Mouse (Mus musculus) bone marrow macrophage, adult 2 months (primary cell): ENCODE measurements around the gene Krt77.

ENCODE experiments used
- CTCF ChIP-seq: IDR thresholded peaks from 2 replicates; pipeline ENCODE4 v1.5.1; 2012; ENCODE audit warnings: low read depth, mild to moderate bottlenecking, low read length, moderate library complexity
- POLR2A ChIP-seq: IDR thresholded peaks from 2 replicates; pipeline ENCODE4 v1.6.1; 2012; ENCODE audit warnings: mild to moderate bottlenecking, low read depth, low read length, borderline replicate concordance

- TF ChIP-seq POLR2A (no peak), CTCF (no peak)
Measured at GRCm38 (mm10) chr15:101878041-101878440, 8.5 kb upstream of the Krt77 start.
